Mouse (Mus musculus) heart, postnatal 10 days (tissue): ENCODE data around the gene Nfkbib. TPM values are rescaled to one million over a fixed set of nuclear protein-coding genes. Genes with fewer than 3 reads are reported as not detected.
A peak's percentile ranks its signal among the peaks of the same experiment; 100 is the strongest.

ENCODE experiments used
- DNase-seq, 2 experiments: peaks; one replicate each; pipeline ENCODE4 v3.0.0; 2021
- intact Hi-C: fragments of 180-260 bp; cut with DNase I; formaldehyde crosslinking; loops from one replicate; pipeline ENCODE4 v1.15.1; 2025
- total RNA-seq, 2 experiments: library from RNA; stranded (reverse); gene quantifications; 2 replicates each; pipeline ENCODE4 v1.2.3; 2021

Nfkbib gene
- total RNA-seq, 2 experiments from 2014 or later, result 15.4 to 16.1 TPM

- intact Hi-C loops, result no loop called here
- DNase-seq, result no peak
Measured at GRCm38 (mm10) chr7:28775129-28775528, 7.8 kb upstream of the Nfkbib start.

- intact Hi-C loops, result no loop called here
- no peak for DNase-seq
Measured at GRCm38 (mm10) chr7:28774164-28774563, 6.9 kb upstream of the Nfkbib start.

GRCm38 (mm10) chr7:28773163-28773562 is 5.9 kb upstream of the Nfkbib start:
- DNase-seq, result no peak
- intact Hi-C loops, result no loop called here

GRCm38 (mm10) chr7:28771867-28772266 is 4.6 kb upstream of the Nfkbib start:
- DNase-seq, result peak in 1 of 2 experiments; percentile 38
- intact Hi-C loops, result loop anchor here (1.0 kb wide), 1 partner anchor 205 kb away; no protein-coding TSS in a partner anchor

GRCm38 (mm10) chr7:28770309-28770708 is 3.0 kb upstream of the Nfkbib start:
- no peak for DNase-seq
- intact Hi-C loops, result no loop called here

- intact Hi-C loops, result no loop called here
- no peak for DNase-seq
Measured at GRCm38 (mm10) chr7:28769414-28769958, 2.2 kb upstream of the Nfkbib start.

- intact Hi-C loops, result no loop called here
- no peak for DNase-seq
Measured at GRCm38 (mm10) chr7:28766910-28767309, 402 bp downstream of the Nfkbib start.

GRCm38 (mm10) chr7:28766173-28766879 is 986 bp downstream of the Nfkbib start, which contains the start of gene Sirt2:
Sirt2 (plus strand) TSS chr7:28766735.
- peak; percentile 98 to 99 for DNase-seq
- intact Hi-C loops, result no loop called here

GRCm38 (mm10) chr7:28765211-28765610 is 2.1 kb downstream of the Nfkbib start:
- intact Hi-C loops, result no loop called here
- no peak for DNase-seq

GRCm38 (mm10) chr7:28761907-28762306 is 5.4 kb downstream of the Nfkbib start:
- no peak for DNase-seq
- intact Hi-C loops, result no loop called here

- no peak for DNase-seq
- intact Hi-C loops, result no loop called here
Measured at GRCm38 (mm10) chr7:28758623-28759022, 8.7 kb downstream of the Nfkbib start.

GRCm38 (mm10) chr7:28756079-28756478 is 11.2 kb downstream of the Nfkbib start, which contains the start of gene Ccer2:
Ccer2 (plus strand) TSS chr7:28756174.
- no peak for DNase-seq

GRCm38 (mm10) chr7:28749935-28750334 is 17.4 kb downstream of the Nfkbib start:
- DNase-seq, result no peak
- intact Hi-C loops, result no loop called here

More at GRCm38 (mm10) chr7:28756079-28756478, 11.2 kb downstream of the Nfkbib start, which contains the start of gene Ccer2:
- intact Hi-C loops, result no loop called here

- intact Hi-C loops, result no loop called here
- peak; percentile 97 for DNase-seq
Measured at GRCm38 (mm10) chr7:28741709-28742438, 25.4 kb downstream of the Nfkbib start, which contains the start of the genes Mrps12 and Sars2. Mrps12 (minus strand) TSS chr7:28741820. Sars2 (plus strand) TSS chr7:28741992.

- intact Hi-C loops, result no loop called here
- DNase-seq, result no peak
Measured at GRCm38 (mm10) chr7:28741368-28741708, 26.0 kb downstream of the Nfkbib start.

- DNase-seq, result peak in 1 of 2 experiments; percentile 19
- intact Hi-C loops, result no loop called here
Measured at GRCm38 (mm10) chr7:28740949-28741348, 26.4 kb downstream of the Nfkbib start.

- intact Hi-C loops, result no loop called here
- DNase-seq, result no peak
Measured at GRCm38 (mm10) chr7:28739829-28740228, 27.5 kb downstream of the Nfkbib start.

- intact Hi-C loops, result no loop called here
- no peak for DNase-seq
Measured at GRCm38 (mm10) chr7:28735701-28736100, 31.6 kb downstream of the Nfkbib start.

GRCm38 (mm10) chr7:28733211-28733610 is 34.1 kb downstream of the Nfkbib start:
- DNase-seq, result no peak
- intact Hi-C loops, result no loop called here

GRCm38 (mm10) chr7:28732341-28733142 is 34.8 kb downstream of the Nfkbib start:
- peak; percentile 69 to 71 for DNase-seq
- intact Hi-C loops, result no loop called here
